Mouse (Mus musculus) heart, adult 2 months (tissue): Measurements from ENCODE around the gene Arhgdig.

Source experiments
- CTCF ChIP-seq: fragments of 200-600 bp; IDR thresholded peaks from 2 replicates; pipeline ENCODE4 v1.8.1; 2022; ENCODE audit warnings: antibody characterized with exemption, mild to moderate bottlenecking, moderate library complexity
- POLR2A ChIP-seq: fragments of 200-500 bp; IDR thresholded peaks from 2 replicates; pipeline ENCODE4 v1.6.1; 2011; ENCODE audit warnings: mild to moderate bottlenecking, low read depth, low read length, control low read depth; ENCODE audit not compliant: insufficient read depth

GRCm38 (mm10) chr17:26255313-26255712 lies 47.7 kb upstream of the Arhgdig start:
- TF ChIP-seq CTCF = no peak
- no peak for TF ChIP-seq POLR2A
